Mouse (Mus musculus) lung, postnatal 0 days (tissue): ENCODE measurements around the gene Itfg2.

Experiments used
- CTCF ChIP-seq: IDR thresholded peaks from 2 replicates; pipeline ENCODE4 v1.5.1; 2016; ENCODE audit warnings: antibody characterized with exemption, mild to moderate bottlenecking
- EP300 ChIP-seq: IDR thresholded peaks from 2 replicates; pipeline ENCODE4 v1.6.1; 2016; ENCODE audit warnings: antibody characterized with exemption, mild to moderate bottlenecking, control low read depth

DNA sequence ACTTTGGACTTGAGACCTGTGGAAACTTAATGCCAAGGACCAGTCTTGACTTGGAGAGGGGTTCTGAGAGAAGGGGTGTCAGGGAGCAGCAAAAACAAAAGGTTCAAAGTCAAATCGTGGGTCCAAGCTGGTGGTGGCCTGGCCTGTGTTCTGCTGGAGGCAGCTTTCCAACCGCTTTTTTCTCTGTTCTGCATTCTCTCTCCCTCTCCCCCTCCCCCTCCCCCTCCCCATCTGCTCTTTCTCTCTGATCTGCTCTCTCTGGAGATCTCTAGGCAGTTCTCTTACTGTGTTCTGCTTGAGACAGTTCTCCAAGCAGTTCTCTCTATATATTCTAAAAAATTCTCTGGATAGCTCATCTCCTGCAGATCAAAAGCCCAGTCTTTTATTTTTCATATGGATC, 35.6 kb upstream of the Itfg2 start:
- no peak for TF ChIP-seq EP300
- no peak for TF ChIP-seq CTCF
